Mouse (Mus musculus) erythroblast, embryonic 14.5 days (primary cell): ENCODE measurements around the gene Kcnma1.

Experiments used
- GATA1 ChIP-seq: IDR thresholded peaks from 2 replicates; pipeline ENCODE4 v1.6.1; 2012; ENCODE audit warnings: low read length, inconsistent platforms, mixed read lengths
- TAL1 ChIP-seq: IDR thresholded peaks from 3 replicates; pipeline ENCODE4 v1.6.1; 2012; ENCODE audit warnings: low read length, inconsistent platforms, mixed read lengths

DNA sequence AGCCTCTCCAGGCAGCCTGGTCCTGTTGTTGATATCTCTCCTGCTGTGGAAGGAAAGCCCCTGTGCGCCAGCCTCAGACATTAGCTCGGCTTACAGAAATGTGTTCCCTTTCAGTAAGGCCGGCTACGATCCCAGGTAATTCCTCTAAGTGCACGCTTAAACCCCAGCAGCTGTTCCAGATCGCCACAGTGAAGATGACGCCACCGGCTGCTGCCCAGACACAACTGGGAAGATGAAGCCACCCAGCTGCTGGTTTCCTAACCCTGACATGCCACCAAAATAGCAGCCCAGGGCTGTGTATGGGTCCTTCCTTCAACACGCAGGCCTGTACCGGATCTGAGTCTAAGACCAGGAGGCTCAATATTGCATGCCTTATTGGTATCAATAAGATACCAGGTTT, 307.5 kb downstream of the Kcnma1 start:
- TF ChIP-seq TAL1, result no peak
- no peak for TF ChIP-seq GATA1
